Mouse (Mus musculus) liver, adult 2 months (tissue): ENCODE data around the gene Macrod1. TPM values are rescaled to one million over a fixed set of nuclear protein-coding genes. Genes with fewer than 3 reads are reported as not detected.

Source experiments
- DNase-seq: peaks from one replicate; pipeline ENCODE4 v3.0.0-alpha.2; 2011; ENCODE audit warnings: low read depth, low spot score; ENCODE audit errors: extremely low read depth
- H3K27ac ChIP-seq: fragments of 200-500 bp; replicated peaks from 2 replicates; pipeline ENCODE4 v1.5.1; 2012; ENCODE audit warnings: low read depth, mild to moderate bottlenecking, control low read depth, inconsistent platforms, low read length; ENCODE audit not compliant: insufficient read depth
- H3K27me3 ChIP-seq: fragments of 200-500 bp; 2 replicates; pipeline ENCODE4 v1.6.1; 2012; ENCODE audit warnings: mild to moderate bottlenecking, moderate library complexity, low read length, inconsistent platforms; ENCODE audit not compliant: control insufficient read depth, insufficient read depth
- H3K36me3 ChIP-seq: fragments of 200-500 bp; 2 replicates; pipeline ENCODE4 v1.6.1; 2012; ENCODE audit warnings: low read length, inconsistent platforms; ENCODE audit not compliant: control insufficient read depth, insufficient read depth
- H3K4me1 ChIP-seq: fragments of 200-500 bp; 2 replicates; pipeline ENCODE4 v1.6.1; 2011; ENCODE audit warnings: low read length; ENCODE audit not compliant: control insufficient read depth, insufficient read depth
- H3K4me3 ChIP-seq: fragments of 200-500 bp; 2 replicates; pipeline ENCODE4 v1.5.1; 2011; ENCODE audit warnings: low read depth, mild to moderate bottlenecking, control low read depth, low read length, moderate library complexity; ENCODE audit not compliant: insufficient read depth
- H3K79me2 ChIP-seq: fragments of 200-500 bp; 2 replicates; pipeline ENCODE4 v1.6.1; 2012; ENCODE audit warnings: inconsistent platforms, mild to moderate bottlenecking, low read length, moderate library complexity; ENCODE audit not compliant: control insufficient read depth, insufficient read depth
- H3K9ac ChIP-seq: fragments of 200-500 bp; 2 replicates; pipeline ENCODE4 v1.6.1; 2012; ENCODE audit warnings: low read depth, mild to moderate bottlenecking, control low read depth, inconsistent platforms, low read length
- CTCF ChIP-seq: fragments of 200-500 bp; IDR thresholded peaks from 2 replicates; pipeline ENCODE4 v1.5.1; 2011; ENCODE audit warnings: low read depth, low read length, control low read depth
- POLR2A ChIP-seq: fragments of 200-500 bp; IDR thresholded peaks from 2 replicates; pipeline ENCODE4 v1.6.1; 2011; ENCODE audit warnings: low read length, control low read depth; ENCODE audit not compliant: insufficient read depth; ENCODE audit errors: extremely low read depth
- WGBS: fragments of 180-500 bp; shearing (Covaris S2); methylation state at CpG from one replicate; pipeline ENCODE4 v1.1.7; 2018; 5-methylcytosine and 5-hydroxymethylcytosine counted together
- polyA plus RNA-seq: library from polyadenylated mRNA; depleted of rRNA; stranded (reverse); fragments of >200 nt; gene quantifications from 2 replicates; pipeline ENCODE4 v1.2.3, GENCODE M21; 2012
- total RNA-seq: library from RNA; depleted of rRNA; stranded (reverse); fragments of >200 nt; gene quantifications from 2 replicates; pipeline ENCODE4 v1.2.3, GENCODE M21; 2014

Macrod1 gene
- total and polyA plus RNA-seq, 2 experiments, result 12.2 to 115 TPM

GRCm38 (mm10) chr19:7089050-7089449 is 32.4 kb downstream of the Macrod1 start:
- H3K27ac ChIP-seq, result no peak overlapping the region
- WGBS, result 87% methylated on average over 5 of the region's 5 CpGs
- no peaks in the 10 kb centered on the region for H3K27me3 ChIP-seq
- no peaks in the 10 kb centered on the region for H3K79me2 ChIP-seq
- H3K9ac ChIP-seq, result no peak overlapping the region
- no peak for TF ChIP-seq CTCF
- TF ChIP-seq POLR2A, result no peak
- no peak overlapping the region for H3K4me3 ChIP-seq
- no peak for DNase-seq
- no peaks in the 10 kb centered on the region for H3K4me1 ChIP-seq
- H3K36me3 ChIP-seq, result no peaks in the 10 kb centered on the region

GRCm38 (mm10) chr19:7089842-7090251 is 33.2 kb downstream of the Macrod1 start:
- 70% methylated on average over 7 of the region's 7 CpGs for WGBS
- no peak overlapping the region for H3K4me3 ChIP-seq
- H3K9ac ChIP-seq, result no peak overlapping the region
- H3K36me3 ChIP-seq, result no peaks in the 10 kb centered on the region
- no peaks in the 10 kb centered on the region for H3K27me3 ChIP-seq
- no peaks in the 10 kb centered on the region for H3K79me2 ChIP-seq
- H3K27ac ChIP-seq, result no peak overlapping the region
- DNase-seq, result peak; percentile 26
- TF ChIP-seq POLR2A (no peak), CTCF (no peak)
- no peaks in the 10 kb centered on the region for H3K4me1 ChIP-seq

GRCm38 (mm10) chr19:7090369-7091064 is 33.9 kb downstream of the Macrod1 start:
- Histone ChIP-seq H3K4me3 (no peak overlapping the region), H3K4me1 (no peaks in the 10 kb centered on the region), H3K27ac (peak overlapping the region; percentile 63), H3K79me2 (0 out of 2 replicates have a peak, but pooled peaks cover under 1% of the 10 kb centered on the region), H3K36me3 (no peaks in the 10 kb centered on the region), H3K27me3 (no peaks in the 10 kb centered on the region), H3K9ac (no peak overlapping the region)
- TF ChIP-seq POLR2A (no peak), CTCF (no peak)
- no peak for DNase-seq
- 74% methylated on average over 10 of the region's 10 CpGs for WGBS

GRCm38 (mm10) chr19:7091448-7092050 is 34.9 kb downstream of the Macrod1 start:
- WGBS, result 77% methylated on average over 10 of the region's 10 CpGs
- Histone ChIP-seq H3K27ac (peak overlapping the region; percentile 8), H3K4me1 (no peaks in the 10 kb centered on the region), H3K27me3 (no peaks in the 10 kb centered on the region), H3K4me3 (no peak overlapping the region), H3K9ac (no peak overlapping the region), H3K36me3 (no peaks in the 10 kb centered on the region), H3K79me2 (peaks cover 7% of the 10 kb centered on the region; the same call in 1 of the 2 replicates)
- no peak for DNase-seq
- TF ChIP-seq POLR2A (no peak), CTCF (no peak)

DNA sequence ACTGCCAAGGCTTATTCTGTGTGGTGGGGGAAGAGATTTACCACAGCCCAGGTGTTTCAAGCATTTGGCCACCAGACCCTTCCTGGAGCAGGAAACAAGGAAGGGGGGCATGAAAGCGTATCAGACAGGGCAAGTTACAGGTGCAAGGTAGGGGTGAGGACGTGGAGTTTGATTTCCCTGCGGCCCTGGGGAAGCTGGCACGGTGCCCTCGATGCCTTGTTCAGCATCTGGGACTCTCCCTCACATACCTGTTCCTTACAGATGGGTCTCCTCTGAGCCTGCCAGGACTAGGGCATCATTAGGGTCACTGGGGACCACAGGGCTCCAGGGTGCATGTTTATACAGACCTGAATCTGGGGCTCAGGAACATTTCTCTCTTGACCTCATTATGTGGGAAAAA is 36.1 kb downstream of the Macrod1 start:
- H3K9ac ChIP-seq, result no peak overlapping the region
- H3K27me3 ChIP-seq, result no peaks in the 10 kb centered on the region
- peaks cover 7% of the 10 kb centered on the region; the same call in 1 of the 2 replicates for H3K79me2 ChIP-seq
- H3K4me1 ChIP-seq, result no peaks in the 10 kb centered on the region
- H3K36me3 ChIP-seq, result no peaks in the 10 kb centered on the region
- TF ChIP-seq CTCF, result no peak
- no peak for TF ChIP-seq POLR2A
- 68% methylated on average over 5 of the region's 5 CpGs for WGBS
- DNase-seq, result no peak
- no peak overlapping the region for H3K27ac ChIP-seq
- no peak overlapping the region for H3K4me3 ChIP-seq
